Mouse (Mus musculus) lung, postnatal 14 days (tissue): ENCODE measurements around the gene Ropn1l.

Experiments used
- DNase-seq: peaks from one replicate; pipeline ENCODE4 v3.0.0; 2021

The Ropn1l gene

DNA sequence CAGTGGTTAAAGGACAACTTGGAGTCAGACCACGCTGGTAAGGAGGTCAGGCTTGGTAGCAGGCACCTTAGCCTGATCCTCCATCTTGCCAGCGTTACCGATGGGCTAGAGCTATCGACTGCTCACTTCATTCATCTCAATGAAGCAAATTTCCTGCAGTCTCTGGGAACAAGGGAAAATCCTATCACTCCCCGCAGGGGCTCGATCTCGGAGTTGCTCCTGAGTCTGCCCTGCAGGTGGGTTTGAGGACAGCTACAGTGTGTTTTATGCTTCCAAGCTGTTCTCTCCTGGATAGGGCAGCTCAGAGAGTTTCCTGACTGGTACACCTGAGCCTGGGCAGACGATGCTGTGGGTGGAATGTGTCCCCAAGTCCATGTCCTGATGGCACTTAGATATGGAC is 49.2 kb downstream of the Ropn1l start:
- DNase-seq: no peak

DNA sequence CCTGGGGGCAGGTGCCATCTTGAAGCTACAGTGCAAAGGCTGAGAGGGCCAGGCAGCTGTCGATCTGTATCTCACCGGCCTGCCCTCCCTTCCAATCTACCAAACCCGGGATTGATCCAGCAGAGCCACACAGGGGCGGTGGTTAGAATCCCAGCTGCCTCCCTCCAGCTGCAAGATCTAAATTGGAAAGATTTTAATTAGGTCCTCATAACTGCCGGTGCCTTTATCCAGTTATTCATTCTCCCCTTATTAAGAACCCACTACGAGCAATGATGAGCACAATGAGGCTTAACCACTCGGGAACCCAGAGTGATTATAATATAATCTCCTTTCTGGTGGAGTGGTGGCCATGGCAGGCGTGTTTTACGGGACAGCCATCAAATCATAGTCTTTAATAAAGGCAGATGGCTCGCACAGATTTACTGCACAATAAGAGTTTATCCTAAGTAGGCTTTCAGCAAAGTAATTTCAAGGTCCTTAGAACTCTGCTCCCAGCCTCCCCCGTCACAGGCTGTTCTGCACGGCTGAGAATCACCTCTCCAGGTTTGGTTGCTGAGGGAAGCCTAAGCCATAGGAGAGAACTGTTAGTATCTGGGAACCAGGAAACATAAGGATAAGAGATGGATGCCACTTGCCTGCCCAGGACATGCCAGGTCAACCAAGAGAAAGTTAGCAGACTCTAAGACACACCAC is 51.2 kb downstream of the Ropn1l start:
- no peak for DNase-seq

DNA sequence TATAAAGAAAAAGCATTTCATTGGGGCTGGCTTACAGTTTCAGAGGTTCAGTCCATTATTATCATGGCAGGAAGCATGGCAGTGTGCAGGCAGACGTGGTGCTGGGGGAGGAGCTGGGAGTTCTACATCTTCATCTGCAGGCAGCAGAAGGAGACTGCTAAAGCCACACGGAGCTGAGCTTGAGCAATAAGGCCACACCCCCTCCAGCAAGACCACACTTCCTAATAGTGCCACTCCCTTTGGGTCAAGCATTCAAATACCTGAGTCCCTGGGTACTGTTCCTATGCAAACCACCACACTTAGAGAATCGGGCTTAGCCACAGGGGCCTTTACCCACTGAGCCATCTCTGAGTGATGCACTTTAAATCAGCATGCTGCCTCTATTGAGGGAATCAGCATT is 52.6 kb downstream of the Ropn1l start:
- DNase-seq: no peak

DNA sequence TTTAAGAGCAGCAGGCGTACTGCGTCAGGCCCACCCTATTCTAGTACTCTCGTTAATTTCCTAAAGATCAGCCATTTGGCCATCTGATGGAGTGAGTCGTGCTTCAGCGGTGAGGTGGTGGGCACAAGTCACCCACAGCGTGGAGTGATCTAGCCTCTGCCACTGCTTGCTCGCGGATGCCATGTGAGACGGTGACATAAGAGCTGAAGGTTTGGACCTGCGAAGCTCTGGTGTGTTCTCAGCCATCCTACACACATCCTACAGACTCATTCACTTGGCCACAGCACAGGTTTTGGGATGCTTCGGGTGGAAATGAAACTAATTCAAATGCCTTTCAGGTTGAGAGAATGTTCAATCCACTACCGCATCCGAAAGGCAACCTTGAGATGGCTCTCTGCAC is 54.8 kb downstream of the Ropn1l start:
- no peak for DNase-seq

DNA sequence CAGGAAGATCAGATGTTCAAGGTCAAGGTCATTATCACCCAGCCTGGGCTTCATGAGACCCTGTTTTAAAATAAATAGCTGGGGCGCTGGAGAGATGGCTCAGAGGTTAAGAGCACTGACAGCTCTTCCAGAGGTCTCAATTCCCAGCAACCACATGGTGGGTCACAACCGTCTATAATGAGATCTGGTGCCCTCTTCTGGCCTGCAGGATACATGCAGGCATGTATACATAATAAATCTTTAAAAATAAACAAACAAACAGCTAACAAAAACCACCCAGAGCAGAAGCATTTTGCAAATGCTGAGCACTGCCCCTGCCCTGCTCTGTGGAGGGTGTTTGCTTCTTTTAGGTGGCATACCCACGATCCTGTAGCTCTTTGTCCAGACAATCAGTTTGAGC is 56.2 kb downstream of the Ropn1l start:
- no peak for DNase-seq

DNA sequence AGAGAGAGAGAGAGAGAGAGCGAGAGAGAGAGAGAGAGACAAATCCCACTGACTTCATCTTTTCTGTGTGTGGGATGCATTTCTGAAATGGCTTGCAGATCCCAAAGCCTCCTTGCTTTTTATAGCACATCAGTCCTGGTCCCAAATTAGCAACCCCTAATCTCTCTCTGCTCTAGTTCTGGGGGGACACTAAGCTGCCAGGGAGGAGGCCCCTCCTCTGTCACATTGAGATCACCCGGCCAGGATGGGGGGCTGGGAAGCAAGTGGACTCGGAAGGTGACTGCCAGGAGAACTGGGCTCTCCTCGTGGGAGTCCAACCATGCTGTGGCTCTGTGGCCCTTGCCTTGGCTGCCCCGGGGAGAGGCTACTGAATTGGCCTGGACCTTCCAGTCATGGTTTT is 56.8 kb downstream of the Ropn1l start:
- DNase-seq: no peak

DNA sequence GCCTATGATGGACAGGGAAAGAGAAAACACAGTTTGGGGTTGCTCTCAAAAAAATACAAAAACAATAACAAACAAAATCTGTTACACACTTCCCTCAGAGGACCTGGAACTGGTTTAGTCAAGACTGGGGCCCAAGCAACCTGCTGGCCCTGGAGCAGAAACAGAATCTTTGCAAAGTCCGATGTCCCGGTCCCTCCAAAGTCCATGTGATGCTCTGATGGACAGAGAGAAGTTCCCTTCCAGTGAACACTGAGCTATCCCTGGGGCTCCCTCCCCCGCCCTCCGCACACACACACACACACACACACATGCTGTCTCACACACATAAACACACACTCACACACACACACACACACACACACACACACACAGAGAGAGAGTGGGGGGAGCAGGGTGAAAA is 57.6 kb downstream of the Ropn1l start:
- DNase-seq: no peak

DNA sequence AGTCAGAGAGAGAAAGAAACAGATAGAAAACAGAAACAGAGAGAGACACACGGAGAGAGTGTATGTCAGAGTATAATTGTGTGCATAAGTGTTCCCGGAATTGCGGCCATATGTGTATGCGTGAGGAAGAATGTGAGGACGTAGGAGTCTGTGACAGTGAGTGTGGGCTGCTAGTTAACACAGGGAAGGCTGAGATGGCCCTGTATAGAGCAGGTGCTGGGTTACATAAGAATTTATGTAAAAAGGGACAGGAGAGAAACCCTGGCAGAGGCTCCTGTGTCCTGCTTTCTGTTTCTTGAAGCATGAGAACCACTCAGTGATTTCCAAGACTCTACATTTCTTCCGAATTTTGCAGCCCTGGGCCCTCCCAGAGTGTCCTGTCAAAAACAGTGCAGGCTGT is 60.1 kb downstream of the Ropn1l start:
- DNase-seq: no peak

DNA sequence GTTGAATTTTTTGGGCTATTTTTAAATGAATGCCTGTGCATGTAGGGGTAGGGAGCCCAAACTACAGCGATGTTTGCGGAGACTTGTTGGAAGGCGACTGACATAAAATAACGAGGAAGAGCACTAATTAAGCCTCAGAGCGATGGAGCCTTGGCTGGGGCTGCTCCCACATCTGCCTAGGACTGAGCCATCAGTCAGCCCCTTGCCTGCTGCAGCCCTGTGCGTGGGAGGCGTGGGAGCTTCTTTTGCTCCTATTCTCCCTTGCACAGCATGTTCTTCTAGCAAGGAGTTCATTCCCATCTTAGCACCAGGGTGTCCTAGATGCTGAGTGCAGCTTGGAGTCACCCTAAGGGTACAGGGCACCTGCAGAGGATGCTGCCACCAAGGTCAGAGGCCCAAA is 60.8 kb downstream of the Ropn1l start:
- no peak for DNase-seq

DNA sequence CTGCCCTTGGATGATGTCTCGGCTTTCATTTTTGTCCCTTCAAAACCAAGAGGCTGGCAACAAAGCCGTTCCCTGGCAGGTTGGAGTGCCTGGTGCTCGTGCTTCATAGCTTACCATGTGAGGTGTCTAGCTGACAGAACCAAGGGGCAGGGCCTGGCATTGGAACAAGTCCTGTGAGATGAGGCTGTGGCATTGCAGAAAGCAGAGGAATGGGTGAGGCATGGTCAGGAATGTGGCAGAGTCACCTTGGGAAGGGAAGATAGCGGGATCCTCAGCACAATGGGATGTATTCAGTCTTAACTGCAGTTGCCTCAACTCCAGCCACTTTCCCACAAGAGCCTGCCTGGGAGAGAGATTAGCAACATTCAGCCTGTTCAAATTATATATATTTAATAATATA is 61.4 kb downstream of the Ropn1l start:
- no peak for DNase-seq
